Mouse (Mus musculus) stomach, embryonic 15.5 days (tissue): ENCODE measurements at regions not wholly inside any gene's neighbourhood (a gene's known extent, or its start where the extent isn't known, plus 50 kb on each side); places are given as distances from the start of the nearest gene placed in this dataset.

ENCODE experiments used
- ATAC-seq: fragments of 200-750 bp; cut with Nextera tagmentation; 2 replicates; pipeline ENCODE4 v1.8.0; 2017; ENCODE audit warnings: low read depth, moderate number of reproducible peaks, moderate TSS enrichment; ENCODE audit not compliant: insufficient read depth, low FRiP score
- H3K27ac ChIP-seq: fragments of 300-500 bp; sonication (generic); 2 replicates; pipeline ENCODE4 v1.5.1; 2015; ENCODE audit warnings: mild to moderate bottlenecking, inconsistent platforms
- H3K27me3 ChIP-seq: fragments of 300-500 bp; sonication (generic); replicated peaks from 2 replicates; pipeline ENCODE4 v1.6.1; 2015; ENCODE audit warnings: inconsistent platforms
- H3K36me3 ChIP-seq: fragments of 300-500 bp; sonication (generic); 2 replicates; pipeline ENCODE4 v1.6.1; 2015; ENCODE audit warnings: inconsistent platforms
- H3K4me1 ChIP-seq: fragments of 300-500 bp; sonication (generic); 2 replicates; pipeline ENCODE4 v1.6.1; 2015; ENCODE audit warnings: inconsistent platforms
- H3K4me2 ChIP-seq: fragments of 300-500 bp; sonication (generic); 2 replicates; pipeline ENCODE4 v1.6.1; 2015; ENCODE audit warnings: mild to moderate bottlenecking, inconsistent platforms
- H3K4me3 ChIP-seq: fragments of 300-500 bp; sonication (generic); replicated peaks from 2 replicates; pipeline ENCODE4 v1.5.1; 2015; ENCODE audit warnings: inconsistent platforms
- H3K9ac ChIP-seq: fragments of 300-500 bp; sonication (generic); 2 replicates; pipeline ENCODE4 v1.6.1; 2015; ENCODE audit warnings: inconsistent platforms
- H3K9me3 ChIP-seq: fragments of 300-500 bp; sonication (generic); 2 replicates; pipeline ENCODE4 v1.6.1; 2016; ENCODE audit warnings: inconsistent platforms
- WGBS: fragments of 180-500 bp; shearing (Covaris S2); methylation state at CpG from one replicate; pipeline ENCODE4 v1.1.7; 2015; 5-methylcytosine and 5-hydroxymethylcytosine counted together

- Histone ChIP-seq H3K27ac (no peak overlapping the region), H3K9ac (no peak overlapping the region), H3K27me3 (no peaks in the 10 kb centered on the region), H3K4me2 (no peak overlapping the region), H3K36me3 (no peaks in the 10 kb centered on the region), H3K9me3 (no peaks in the 10 kb centered on the region), H3K4me3 (no peak overlapping the region), H3K4me1 (no peaks in the 10 kb centered on the region)
- WGBS = 75% methylated on average over 3 of the region's 3 CpGs
- ATAC-seq = no peak
Measured at GRCm38 (mm10) chr19:27558199-27558598, 128.6 kb upstream of the Pum3 start.

- Histone ChIP-seq H3K4me3 (no peak overlapping the region), H3K36me3 (no peaks in the 10 kb centered on the region), H3K4me1 (no peaks in the 10 kb centered on the region), H3K9me3 (no peaks in the 10 kb centered on the region), H3K4me2 (no peak overlapping the region), H3K27ac (no peak overlapping the region), H3K27me3 (no peaks in the 10 kb centered on the region), H3K9ac (no peak overlapping the region)
- 95% methylated on average over 4 of the region's 4 CpGs for WGBS
- ATAC-seq = no peak
Measured at GRCm38 (mm10) chr19:27556697-27557096, 127.1 kb upstream of the Pum3 start.

- Histone ChIP-seq H3K9me3 (no peaks in the 10 kb centered on the region), H3K27ac (no peak overlapping the region), H3K36me3 (no peaks in the 10 kb centered on the region), H3K27me3 (no peaks in the 10 kb centered on the region), H3K9ac (no peak overlapping the region), H3K4me2 (no peak overlapping the region), H3K4me3 (no peak overlapping the region), H3K4me1 (no peaks in the 10 kb centered on the region)
- 99% methylated on average over 4 of the region's 4 CpGs for WGBS
- no peak for ATAC-seq
Measured at GRCm38 (mm10) chr19:27554841-27555240, 125.2 kb upstream of the Pum3 start.

GRCm38 (mm10) chr19:27553266-27553665 lies 123.6 kb upstream of the Pum3 start:
- no peak overlapping the region for H3K27ac ChIP-seq
- H3K27me3 ChIP-seq = no peaks in the 10 kb centered on the region
- H3K4me1 ChIP-seq = no peaks in the 10 kb centered on the region
- no peak overlapping the region for H3K4me2 ChIP-seq
- WGBS = 67% methylated on average over 11 of the region's 11 CpGs
- H3K9me3 ChIP-seq = no peaks in the 10 kb centered on the region
- no peak overlapping the region for H3K9ac ChIP-seq
- H3K4me3 ChIP-seq = no peak overlapping the region
- no peak for ATAC-seq
- no peaks in the 10 kb centered on the region for H3K36me3 ChIP-seq

- Histone ChIP-seq H3K4me3 (no peak overlapping the region), H3K36me3 (no peaks in the 10 kb centered on the region), H3K4me2 (no peak overlapping the region), H3K27ac (no peak overlapping the region), H3K9me3 (no peaks in the 10 kb centered on the region), H3K9ac (no peak overlapping the region), H3K4me1 (no peaks in the 10 kb centered on the region), H3K27me3 (no peaks in the 10 kb centered on the region)
- 85% methylated on average over 3 of the region's 3 CpGs for WGBS
- no peak for ATAC-seq
Measured at GRCm38 (mm10) chr19:27537746-27538145, 108.1 kb upstream of the Pum3 start.

- H3K4me3 ChIP-seq = no peak overlapping the region
- no peaks in the 10 kb centered on the region for H3K4me1 ChIP-seq
- H3K36me3 ChIP-seq = no peaks in the 10 kb centered on the region
- H3K27me3 ChIP-seq = no peaks in the 10 kb centered on the region
- WGBS = 61% methylated on average over 9 of the region's 9 CpGs
- H3K27ac ChIP-seq = no peak overlapping the region
- no peak for ATAC-seq
- no peak overlapping the region for H3K4me2 ChIP-seq
- H3K9ac ChIP-seq = no peak overlapping the region
- no peaks in the 10 kb centered on the region for H3K9me3 ChIP-seq
Measured at GRCm38 (mm10) chr19:27537066-27537465, 107.4 kb upstream of the Pum3 start.

GRCm38 (mm10) chr19:27527940-27528558 lies 98.4 kb upstream of the Pum3 start:
- H3K27me3 ChIP-seq = no peaks in the 10 kb centered on the region
- no peak overlapping the region for H3K9ac ChIP-seq
- H3K36me3 ChIP-seq = no peaks in the 10 kb centered on the region
- H3K4me3 ChIP-seq = no peak overlapping the region
- no peak overlapping the region for H3K4me2 ChIP-seq
- H3K27ac ChIP-seq = no peak overlapping the region
- WGBS = 81% methylated on average over 6 of the region's 6 CpGs
- ATAC-seq = no peak
- no peaks in the 10 kb centered on the region for H3K9me3 ChIP-seq
- no peaks in the 10 kb centered on the region for H3K4me1 ChIP-seq

GRCm38 (mm10) chr19:27519326-27520061 lies 89.9 kb upstream of the Pum3 start:
- WGBS = 81% methylated on average over 5 of the region's 5 CpGs
- Histone ChIP-seq H3K4me2 (no peak overlapping the region), H3K4me1 (no peaks in the 10 kb centered on the region), H3K4me3 (no peak overlapping the region), H3K9ac (no peak overlapping the region), H3K27me3 (no peaks in the 10 kb centered on the region), H3K9me3 (no peaks in the 10 kb centered on the region), H3K36me3 (no peaks in the 10 kb centered on the region), H3K27ac (no peak overlapping the region)
- no peak for ATAC-seq

GRCm38 (mm10) chr19:27514267-27514666 lies 84.6 kb upstream of the Pum3 start:
- no peaks in the 10 kb centered on the region for H3K36me3 ChIP-seq
- no peaks in the 10 kb centered on the region for H3K27me3 ChIP-seq
- H3K4me1 ChIP-seq = no peaks in the 10 kb centered on the region
- H3K9me3 ChIP-seq = no peaks in the 10 kb centered on the region
- H3K9ac ChIP-seq = no peak overlapping the region
- no peak overlapping the region for H3K4me3 ChIP-seq
- WGBS = 85% methylated on average over 3 of the region's 3 CpGs
- no peak for ATAC-seq
- no peak overlapping the region for H3K4me2 ChIP-seq
- no peak overlapping the region for H3K27ac ChIP-seq

GRCm38 (mm10) chr19:27513535-27513934 lies 83.9 kb upstream of the Pum3 start:
- no peaks in the 10 kb centered on the region for H3K9me3 ChIP-seq
- no peak for ATAC-seq
- no peaks in the 10 kb centered on the region for H3K27me3 ChIP-seq
- H3K27ac ChIP-seq = no peak overlapping the region
- no peaks in the 10 kb centered on the region for H3K36me3 ChIP-seq
- H3K9ac ChIP-seq = no peak overlapping the region
- WGBS = 66% methylated on average over 1 of the region's 1 CpGs
- H3K4me2 ChIP-seq = no peak overlapping the region
- H3K4me3 ChIP-seq = no peak overlapping the region
- no peaks in the 10 kb centered on the region for H3K4me1 ChIP-seq

- Histone ChIP-seq H3K9me3 (no peaks in the 10 kb centered on the region), H3K27me3 (no peaks in the 10 kb centered on the region), H3K4me1 (no peaks in the 10 kb centered on the region), H3K4me2 (no peak overlapping the region), H3K9ac (no peak overlapping the region), H3K27ac (no peak overlapping the region), H3K36me3 (no peaks in the 10 kb centered on the region), H3K4me3 (no peak overlapping the region)
- ATAC-seq = no peak
- 11% methylated on average over 6 of the region's 6 CpGs for WGBS
Measured at GRCm38 (mm10) chr19:27511340-27511739, 81.7 kb upstream of the Pum3 start.

- no peak for ATAC-seq
- Histone ChIP-seq H3K36me3 (no peaks in the 10 kb centered on the region), H3K4me3 (no peak overlapping the region), H3K4me1 (no peaks in the 10 kb centered on the region), H3K27ac (no peak overlapping the region), H3K4me2 (no peak overlapping the region), H3K9me3 (no peaks in the 10 kb centered on the region), H3K27me3 (no peaks in the 10 kb centered on the region), H3K9ac (no peak overlapping the region)
- 66% methylated on average over 6 of the region's 6 CpGs for WGBS
Measured at GRCm38 (mm10) chr19:27509956-27510639, 80.5 kb upstream of the Pum3 start.
